Mouse (Mus musculus) left cerebral cortex, postnatal 4 days (tissue): ENCODE measurements around the gene Ssu72. TPM values are rescaled to one million over a fixed set of nuclear protein-coding genes. Genes with fewer than 3 reads are reported as not detected.

Experiments used
- DNase-seq: peaks from one replicate; pipeline ENCODE4 v3.0.0-alpha.2; 2022
- intact Hi-C: fragments of 180-260 bp; cut with DNase I; formaldehyde crosslinking; loops from one replicate; pipeline ENCODE4 v1.15.1; 2025
- total RNA-seq, 2 experiments: library from RNA; stranded (reverse); gene quantifications; 2 replicates each; pipeline ENCODE4 v1.2.3; 2021

Ssu72 gene
- total RNA-seq, 2 experiments from 2014 or later: 82.1 to 83.7 TPM

- no peak for DNase-seq
- intact Hi-C loops: no loop called here
Measured at GRCm38 (mm10) chr4:155776704-155777335, 72.2 kb downstream of the Ssu72 start.

GRCm38 (mm10) chr4:155777816-155778215, 73.2 kb downstream of the Ssu72 start:
- intact Hi-C loops: no loop called here
- no peak for DNase-seq

- intact Hi-C loops: no loop called here
- no peak for DNase-seq
Measured at GRCm38 (mm10) chr4:155779498-155779897, 74.9 kb downstream of the Ssu72 start.

GRCm38 (mm10) chr4:155780895-155781294, 76.3 kb downstream of the Ssu72 start:
- peak; percentile 52 for DNase-seq
- intact Hi-C loops: no loop called here

Other genes starting within 250 kb of the Ssu72 start
- not detected for gene Tmem52, start 235.7 kb upstream of the Ssu72 start, total RNA-seq
- gene Gnb1, start 213.4 kb upstream of the Ssu72 start, total RNA-seq: 1,000 to 10,000 TPM; 1,273 to 1,305 TPM
- 10 to 100 TPM; 58.8 to 59.5 TPM for gene Nadk, start 142.4 kb upstream of the Ssu72 start, total RNA-seq
- gene Slc35e2, start 103.4 kb upstream of the Ssu72 start, total RNA-seq: 10 to 100 TPM; 39.1 to 40.6 TPM
- 10 to 100 TPM; 55.5 to 60.6 TPM for gene Cdk11b, start 79.9 kb upstream of the Ssu72 start, total RNA-seq
- gene Gm10563, start 59.4 kb upstream of the Ssu72 start, total RNA-seq: not detected
- 1 to 10 TPM; 3.9 to 4.8 TPM for gene Mmp23, start 51.4 kb upstream of the Ssu72 start, total RNA-seq
- gene Mib2, start 35.6 kb upstream of the Ssu72 start, total RNA-seq: 100 to 1,000 TPM in 1 of 2 experiments, 10 to 100 TPM in 1; 91.0 to 105 TPM
- 10 to 100 TPM; 20.3 to 22.0 TPM for gene Fndc10, start 10.5 kb upstream of the Ssu72 start, total RNA-seq
- 10 to 100 TPM; 41.0 to 44.8 TPM for gene Tmem240, start 30.0 kb downstream of the Ssu72 start, total RNA-seq
- 10 to 100 TPM; 64.8 to 69.8 TPM for gene Atad3a, start 56.3 kb downstream of the Ssu72 start, total RNA-seq
- gene Vwa1, start 69.9 kb downstream of the Ssu72 start, total RNA-seq: 10 to 100 TPM; 15.6 to 16.4 TPM
- gene Tmem88b, start 81.1 kb downstream of the Ssu72 start, total RNA-seq: 1 to 10 TPM; 1.3 TPM
- gene Ankrd65, start 85.6 kb downstream of the Ssu72 start, total RNA-seq: not detected
- 100 to 1,000 TPM; 102 to 104 TPM for gene Mrpl20, start 98.1 kb downstream of the Ssu72 start, total RNA-seq
- 10 to 100 TPM; 84.1 to 85.0 TPM for gene Ccnl2, start 107.7 kb downstream of the Ssu72 start, total RNA-seq
- 10 to 100 TPM; 59.7 to 62.7 TPM for gene Aurkaip1, start 126.5 kb downstream of the Ssu72 start, total RNA-seq
- gene Mxra8, start 134.9 kb downstream of the Ssu72 start, total RNA-seq: 10 to 100 TPM; 15.0 to 15.1 TPM
- 10 to 100 TPM; 82.5 to 88.2 TPM for gene Dvl1, start 142.6 kb downstream of the Ssu72 start, total RNA-seq
- under 1 TPM; 0.28 to 0.32 TPM for gene Tas1r3, start 158.6 kb downstream of the Ssu72 start, total RNA-seq
- 10 to 100 TPM; 26.6 to 27.5 TPM for gene Cptp, start 164.6 kb downstream of the Ssu72 start, total RNA-seq
- gene Ints11, start 164.7 kb downstream of the Ssu72 start, total RNA-seq: 10 to 100 TPM; 44.1 to 54.7 TPM
- 10 to 100 TPM; 62.3 to 68.1 TPM for gene Pusl1, start 187.0 kb downstream of the Ssu72 start, total RNA-seq
- 100 to 1,000 TPM; 164 to 168 TPM for gene Acap3, start 187.0 kb downstream of the Ssu72 start, total RNA-seq
- gene Ube2j2, start 239.0 kb downstream of the Ssu72 start, total RNA-seq: 100 to 1,000 TPM in 1 of 2 experiments, 10 to 100 TPM in 1; 96.0 to 101 TPM